Mouse (Mus musculus) ES-E14 (cell line): ENCODE data around the gene Cpvl. TPM values are rescaled to one million over a fixed set of nuclear protein-coding genes. Genes with fewer than 3 reads are reported as not detected.

Experiments
- DNase-seq: peaks from one replicate; pipeline ENCODE4 v3.0.0-alpha.2; 2013; ENCODE audit warnings: low read depth, low spot score
- H3K27ac ChIP-seq: 2 replicates; pipeline ENCODE4 v1.5.1; 2012; ENCODE audit warnings: low read depth, mild to moderate bottlenecking, low read length, moderate library complexity, mixed read lengths; ENCODE audit not compliant: poor library complexity, insufficient read depth, severe bottlenecking
- H3K36me3 ChIP-seq: 2 replicates; pipeline ENCODE4 v1.6.1; 2012; ENCODE audit warnings: mild to moderate bottlenecking, low read length, moderate library complexity, mixed read lengths; ENCODE audit not compliant: control insufficient read depth, poor library complexity, insufficient read depth, severe bottlenecking
- H3K4me1 ChIP-seq, 2 experiments: fragments of 150-350 bp in 1 of 2; sonication (generic) in 1 of 2; 2 replicates each; pipeline ENCODE4 v1.6.1; 2012; ENCODE audit warnings: low read length in 2 of 2, mild to moderate bottlenecking in 1 of 2, mixed read lengths in 1 of 2; ENCODE audit not compliant: control insufficient read depth in 2 of 2, insufficient read depth in 2 of 2, poor library complexity in 1 of 2
- H3K4me3 ChIP-seq, 2 experiments: fragments of 150-350 bp in 1 of 2; sonication (generic) in 1 of 2; 2 replicates each; pipeline ENCODE4 v1.5.1; 2012; ENCODE audit warnings: low read length in 2 of 2, low read depth in 1 of 2, mild to moderate bottlenecking in 1 of 2, mixed read lengths in 1 of 2; ENCODE audit not compliant: insufficient read depth in 1 of 2, poor library complexity in 1 of 2, severe bottlenecking in 1 of 2
- H3K9ac ChIP-seq: 2 replicates; pipeline ENCODE4 v1.6.1; 2012; ENCODE audit warnings: low read depth, mild to moderate bottlenecking, low read length, mixed read lengths; ENCODE audit not compliant: poor library complexity, insufficient read depth, severe bottlenecking
- H3K9me3 ChIP-seq: fragments of 150-350 bp; sonication (generic); 2 replicates; pipeline ENCODE4 v1.6.1; 2012; ENCODE audit warnings: low read depth, mild to moderate bottlenecking, low read length; ENCODE audit not compliant: control insufficient read depth, insufficient read depth
- CHD2 ChIP-seq: IDR thresholded peaks from 2 replicates; pipeline ENCODE4 v1.6.1; 2014; ENCODE audit warnings: mild to moderate bottlenecking, low read depth, low read length, inconsistent platforms
- HCFC1 ChIP-seq: IDR thresholded peaks from 2 replicates; pipeline ENCODE4 v1.6.1; 2012; ENCODE audit warnings: low read length, inconsistent platforms, borderline replicate concordance; ENCODE audit not compliant: insufficient read depth
- MAFK ChIP-seq: IDR thresholded peaks from 2 replicates; pipeline ENCODE4 v1.6.1; 2014; ENCODE audit warnings: mild to moderate bottlenecking, low read depth, low read length, inconsistent platforms; ENCODE audit not compliant: insufficient read depth
- ZC3H11A ChIP-seq: IDR thresholded peaks from 2 replicates; pipeline ENCODE4 v1.6.1; 2012; ENCODE audit warnings: low read depth, mild to moderate bottlenecking, inconsistent platforms, low read length, borderline replicate concordance
- ZNF384 ChIP-seq: IDR thresholded peaks from 2 replicates; pipeline ENCODE4 v1.6.1; 2012; ENCODE audit warnings: low read depth, low read length, inconsistent platforms
- in situ Hi-C, 2 experiments: fragments of 600-800 bp; cut with MboI; formaldehyde crosslinking; loops; one replicate each; pipeline ENCODE4 v1.15.1; 2025; ENCODE audit warnings: low sequenced_read_pairs in 2 of 2, inconsistent platforms in 1 of 2; ENCODE audit not compliant: unreplicated experiment in 2 of 2
- total RNA-seq: library from RNA; depleted of rRNA; stranded (reverse); fragments of 300-350 nt; gene quantifications from 2 replicates; pipeline ENCODE4 v1.2.3, GENCODE M21; 2012

Cpvl gene
- total RNA-seq, 1 experiment = 0.40 TPM

DNA sequence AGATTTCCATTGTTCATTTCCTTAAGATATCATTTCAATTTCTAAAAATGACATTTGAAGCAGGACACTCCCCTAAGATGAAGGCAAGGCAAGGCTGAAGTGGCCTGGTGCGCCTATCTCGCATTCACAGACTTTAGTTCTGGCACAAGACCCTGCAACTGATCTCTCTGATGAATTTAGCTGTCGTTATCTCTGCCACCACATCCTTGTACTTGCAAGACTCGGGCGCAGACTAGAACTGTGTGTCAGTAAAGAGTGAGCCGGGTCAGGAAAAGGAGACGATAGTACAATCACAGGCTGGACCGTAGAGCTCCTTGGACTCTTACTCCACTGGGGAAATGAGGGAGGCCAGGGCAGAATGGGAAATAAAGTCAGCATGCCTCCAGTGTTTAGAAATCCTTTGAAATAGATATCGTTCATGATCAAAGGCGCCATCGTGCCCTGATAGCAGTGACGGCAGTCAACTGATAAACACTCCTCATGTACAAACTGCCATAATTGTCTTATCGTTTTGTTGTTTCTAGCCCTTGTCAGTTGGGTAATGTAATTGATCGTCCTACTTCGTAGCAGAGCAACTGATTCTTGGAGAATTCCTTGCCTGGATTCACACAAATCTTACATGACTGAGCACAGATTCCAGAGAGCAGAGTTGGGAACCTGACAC lies 2.5 kb upstream of the Cpvl start:
- TF ChIP-seq ZC3H11A (no peak), ZNF384 (no peak), CHD2 (no peak), HCFC1 (no peak), MAFK (no peak)
- no peaks in the 10 kb centered on the region for H3K4me1 ChIP-seq
- DNase-seq = no peak
- no peak overlapping the region for H3K4me3 ChIP-seq
- no peaks in the 10 kb centered on the region for H3K9me3 ChIP-seq
- in situ Hi-C loops = no loop called here
- no peak overlapping the region for H3K9ac ChIP-seq
- H3K36me3 ChIP-seq = no peaks in the 10 kb centered on the region
- H3K27ac ChIP-seq = no peak overlapping the region

DNA sequence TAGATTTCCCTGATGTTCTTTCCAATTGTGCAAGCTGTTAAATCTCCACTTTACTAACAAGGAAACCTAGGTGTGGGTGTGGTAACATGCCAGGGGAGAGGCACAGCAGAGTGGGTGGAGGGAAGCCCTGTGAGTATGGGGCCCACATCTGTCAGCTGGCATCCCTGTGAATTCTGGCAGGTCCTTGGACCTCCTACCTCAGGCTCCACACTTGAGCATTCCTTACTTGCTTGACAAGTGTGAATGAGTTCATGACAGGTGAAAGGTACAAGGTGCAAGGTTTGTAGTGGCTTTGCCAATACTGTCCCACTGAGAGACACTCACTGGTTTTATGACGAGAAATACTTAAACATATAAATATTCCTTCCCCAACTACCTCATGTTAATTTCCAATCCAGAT lies 4.4 kb downstream of the Cpvl start:
- in situ Hi-C loops = no loop called here
- Histone ChIP-seq H3K9me3 (no peaks in the 10 kb centered on the region), H3K4me3 (no peak overlapping the region), H3K27ac (no peak overlapping the region), H3K36me3 (no peaks in the 10 kb centered on the region), H3K4me1 (no peaks in the 10 kb centered on the region), H3K9ac (no peak overlapping the region)
- DNase-seq = no peak
- TF ChIP-seq MAFK = no peak
- no peak for TF ChIP-seq HCFC1
- no peak for TF ChIP-seq ZC3H11A
- no peak for TF ChIP-seq ZNF384
- no peak for TF ChIP-seq CHD2

DNA sequence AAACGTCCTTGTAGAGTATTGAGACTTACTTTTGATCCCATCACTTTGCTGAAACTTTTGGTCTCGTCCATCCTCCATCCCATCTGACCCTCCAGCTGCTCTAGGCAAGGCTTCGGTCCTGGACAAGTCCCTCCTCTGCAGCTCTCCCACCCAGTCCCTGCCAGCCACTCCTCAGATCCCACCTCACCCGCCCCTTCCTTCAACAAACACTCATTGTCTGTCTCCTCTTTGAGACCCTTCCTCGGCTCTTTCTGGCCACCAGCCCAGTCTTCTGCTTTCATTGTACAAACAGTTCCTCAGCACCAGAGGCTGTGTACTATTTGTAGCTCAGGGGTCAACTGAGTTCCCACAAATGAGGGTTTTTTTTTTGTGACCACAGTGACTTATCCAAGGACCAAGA lies 5.0 kb downstream of the Cpvl start:
- Histone ChIP-seq H3K9ac (no peak overlapping the region), H3K27ac (no peak overlapping the region), H3K9me3 (no peaks in the 10 kb centered on the region), H3K36me3 (no peaks in the 10 kb centered on the region), H3K4me1 (peaks cover 0 to under 1% of the 10 kb centered on the region in 2 experiments; a peak in 1 of 4 replicates), H3K4me3 (no peak overlapping the region)
- TF ChIP-seq ZC3H11A = no peak
- in situ Hi-C loops = no loop called here
- DNase-seq = no peak

DNA sequence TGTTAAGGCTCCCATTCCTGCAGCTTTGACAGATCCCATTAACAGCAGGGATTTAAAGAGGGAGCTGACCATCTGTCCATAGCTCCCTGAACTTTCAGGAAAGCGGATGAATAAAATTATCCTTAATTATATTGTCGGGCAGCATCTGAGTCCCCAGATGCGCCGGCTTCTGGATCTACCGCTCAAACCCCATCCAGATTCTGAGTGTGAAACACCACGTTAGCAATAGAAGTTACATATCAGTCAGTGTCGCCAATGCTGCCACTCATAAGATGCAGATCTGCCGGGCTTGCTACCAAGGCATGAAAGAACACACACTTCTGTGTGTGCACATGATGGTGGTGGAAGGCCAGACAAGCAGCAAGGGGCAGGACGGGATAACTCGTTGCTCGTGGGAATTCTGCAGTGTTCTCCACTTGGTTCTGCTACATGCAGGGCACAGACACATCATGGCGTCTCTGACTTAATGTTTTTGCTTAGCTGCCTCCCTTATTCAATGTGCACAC lies 6.2 kb downstream of the Cpvl start:
- TF ChIP-seq HCFC1 = no peak
- no peak for TF ChIP-seq ZC3H11A
- no peak for TF ChIP-seq MAFK
- TF ChIP-seq CHD2 = no peak
- TF ChIP-seq ZNF384 = no peak
- peaks cover 0 to 5% of the 10 kb centered on the region in 2 experiments; a peak in 2 of 4 replicates for H3K4me1 ChIP-seq
- H3K36me3 ChIP-seq = no peaks in the 10 kb centered on the region
- DNase-seq = no peak
- no peak overlapping the region for H3K4me3 ChIP-seq
- H3K9me3 ChIP-seq = no peaks in the 10 kb centered on the region
- H3K9ac ChIP-seq = no peak overlapping the region
- in situ Hi-C loops = no loop called here
- no peak overlapping the region for H3K27ac ChIP-seq

DNA sequence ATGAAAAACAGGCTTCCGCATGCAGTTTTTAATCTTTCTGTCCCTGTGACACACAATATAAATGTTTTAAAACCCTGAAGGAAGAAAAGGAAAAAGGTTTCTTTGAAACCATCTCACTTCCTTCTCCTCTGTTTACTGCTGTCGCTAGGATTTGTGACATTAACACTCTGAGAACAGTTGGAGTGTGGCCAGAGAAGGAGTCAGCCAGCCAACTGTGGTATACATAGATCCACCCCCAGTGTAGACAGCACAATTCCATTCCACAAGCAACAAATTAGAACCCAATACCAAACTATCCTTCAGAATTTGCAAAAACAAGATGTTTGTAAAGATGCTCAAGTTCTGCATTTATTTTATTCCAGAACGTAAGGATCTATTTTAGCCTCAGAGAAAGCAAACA lies 6.7 kb downstream of the Cpvl start:
- Histone ChIP-seq H3K9ac (no peak overlapping the region), H3K27ac (no peak overlapping the region), H3K4me1 (peaks cover 3 to 5% of the 10 kb centered on the region in 2 experiments; a peak in 3 of 4 replicates), H3K4me3 (no peak overlapping the region), H3K36me3 (no peaks in the 10 kb centered on the region), H3K9me3 (no peaks in the 10 kb centered on the region)
- no peak for DNase-seq
- in situ Hi-C loops = no loop called here
- TF ChIP-seq HCFC1 (no peak), CHD2 (no peak), ZNF384 (no peak), MAFK (no peak)
